Mouse (Mus musculus): Measurements from ENCODE around the gene Gm17428.
A peak's percentile ranks its signal among the peaks of the same experiment; 100 is the strongest.
"Not testable (repeated sequence)": the region's sequence is repeated elsewhere in the genome, so short reads cannot be mapped to it uniquely, and the experiment has no call there.

Gm17428 gene

DNA sequence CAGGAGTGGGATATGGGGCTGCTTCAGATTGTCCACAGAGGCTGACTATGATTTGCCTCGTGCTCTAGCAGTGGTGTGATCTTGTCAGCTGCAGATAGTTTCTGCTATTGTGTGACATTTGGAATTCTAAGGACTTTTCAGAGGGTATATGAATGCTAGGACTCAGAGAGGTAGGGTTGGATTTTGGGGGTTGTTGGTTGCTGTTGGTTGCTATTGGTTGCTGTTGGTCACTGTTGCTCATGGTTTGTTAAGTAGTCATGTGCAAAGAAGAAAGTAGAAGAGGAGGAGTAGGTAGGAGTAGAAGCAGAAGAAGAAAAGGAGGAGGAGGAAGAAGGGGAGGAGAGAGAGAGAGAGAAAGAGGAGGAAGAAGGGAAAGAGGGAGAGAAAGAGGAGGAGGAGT lies at the start of gene Gm17428:
TSS of gene Gm17428 (plus strand) at position 301 of the 400 bp plus-strand sequence.
- no peak for DNase-seq (ENCODE audit: low read depth, low spot score)

DNA sequence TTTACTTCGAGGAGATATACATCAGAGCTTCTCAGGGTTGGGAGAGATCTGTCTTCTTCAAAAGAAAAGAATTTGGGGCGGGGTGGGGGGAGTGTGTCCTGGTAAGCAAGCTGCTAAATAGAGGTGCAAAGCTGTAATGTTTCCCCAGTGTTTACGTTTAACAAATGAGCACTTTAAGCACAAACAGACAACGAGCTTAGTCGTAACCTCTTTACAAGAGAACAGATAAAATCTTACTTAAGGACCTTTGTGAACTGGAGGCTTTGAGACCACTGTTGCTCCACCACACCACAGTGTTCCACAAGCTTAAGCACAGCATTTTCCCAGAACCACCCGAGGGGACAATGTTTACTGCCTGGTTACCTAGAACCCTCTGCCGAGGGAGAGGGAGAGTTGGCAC lies 49.4 kb upstream of the Gm17428 start:
- no peak for DNase-seq (ENCODE audit: low read depth, low spot score)

DNA sequence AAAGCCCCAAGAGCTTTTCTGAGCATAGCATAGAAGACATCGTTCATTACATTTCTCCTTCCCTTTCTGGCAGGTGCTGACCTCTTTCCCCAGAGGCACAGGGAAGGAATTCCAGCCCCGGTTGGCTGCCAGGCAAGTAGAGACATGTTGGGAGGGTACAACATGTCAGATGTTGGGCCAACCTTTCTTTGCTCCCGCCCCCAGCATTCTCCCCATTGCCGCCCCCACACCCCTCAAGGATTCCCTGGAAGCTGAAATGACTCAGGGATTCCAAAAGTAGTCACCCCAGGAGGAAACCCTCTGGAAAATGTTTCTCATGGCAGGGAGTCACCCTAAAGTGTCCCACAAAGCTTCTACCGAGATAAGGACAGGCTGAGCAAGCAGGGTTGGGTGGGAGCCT lies 46.9 kb upstream of the Gm17428 start:
- no peak for DNase-seq (ENCODE audit: low read depth, low spot score)

- no peak for DNase-seq (ENCODE audit: low read depth, low spot score)
These were observed 46.3 kb upstream of the Gm17428 start for GRCm38 (mm10) chr14:54930431-54930830.

DNA sequence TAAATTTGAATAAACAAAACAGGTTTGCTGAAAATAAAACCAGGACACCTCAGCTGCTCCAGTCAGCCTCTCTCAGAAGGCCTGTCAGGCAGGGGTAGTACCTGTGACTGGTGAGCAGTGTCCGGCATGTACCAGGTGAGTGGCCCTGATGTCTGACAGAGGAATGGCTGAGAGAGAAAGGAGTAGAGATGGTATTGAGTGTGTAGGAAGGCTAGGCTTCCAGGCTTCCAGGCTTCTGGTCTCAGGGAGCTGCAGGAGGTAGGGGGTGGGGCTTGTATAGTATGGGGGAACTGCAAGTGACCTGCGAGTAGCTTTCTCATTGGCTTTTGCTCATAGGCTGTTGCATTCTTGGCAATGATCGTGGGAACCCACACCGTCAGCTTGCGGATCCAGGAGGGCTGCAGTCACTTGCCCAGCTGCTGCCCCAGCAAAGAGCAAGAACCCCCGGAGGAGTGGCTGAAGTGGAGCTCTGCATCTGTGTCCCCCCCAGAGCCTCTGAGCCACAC lies 44.0 kb upstream of the Gm17428 start, which contains the start of gene Il25:
TSS of gene Il25 (plus strand) at position 51 of the 506 bp plus-strand sequence.
- no peak for DNase-seq (ENCODE audit: low read depth, low spot score)

DNA sequence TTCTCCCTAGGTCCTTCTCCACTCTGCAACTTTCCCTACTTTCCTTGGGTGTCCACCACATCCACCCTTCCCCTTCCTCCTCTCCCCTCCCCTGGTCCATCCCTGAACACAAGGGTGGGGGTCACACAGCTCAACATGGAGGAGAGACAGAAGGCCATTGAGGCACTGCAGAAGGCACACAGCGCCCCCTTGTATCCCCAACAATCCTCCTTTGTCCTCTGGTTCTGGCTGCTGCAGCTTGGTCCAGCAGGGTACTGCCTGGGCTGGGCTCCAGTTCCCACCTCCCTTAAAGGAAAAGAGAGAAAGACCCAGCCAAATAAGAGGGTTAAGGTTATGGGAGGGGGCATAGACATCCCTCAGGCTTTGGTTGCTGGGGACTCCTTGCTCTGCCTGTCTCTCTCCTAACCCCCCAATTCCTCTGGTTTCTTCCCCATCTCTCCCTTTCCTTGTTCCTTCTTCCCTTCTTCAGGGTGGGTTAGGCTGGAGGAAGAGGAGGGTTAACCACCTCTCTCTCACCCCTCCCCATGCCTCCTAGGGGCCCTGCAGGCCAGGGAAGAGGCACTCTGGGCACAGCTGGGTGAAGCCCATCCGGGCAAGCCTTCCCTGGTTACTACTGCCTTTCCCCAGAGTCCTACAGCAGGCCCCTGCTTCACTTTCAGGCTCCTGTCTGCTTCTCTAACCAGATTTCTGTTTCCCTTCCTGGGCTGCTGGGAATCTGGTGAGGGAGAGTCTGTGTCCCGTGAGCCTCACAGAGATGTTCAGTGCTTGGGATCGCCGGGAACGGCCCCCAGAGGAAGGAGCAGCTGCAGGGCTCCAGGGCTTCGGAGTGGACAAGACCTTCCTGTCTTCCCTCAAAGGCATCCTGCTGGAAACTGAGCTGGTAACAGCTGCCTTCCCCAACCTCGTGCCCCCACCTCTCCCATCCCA lies 40.6 kb upstream of the Gm17428 start, which contains the start of gene Cmtm5:
TSS of gene Cmtm5 (plus strand) at position 358 of the 927 bp plus-strand sequence.
- DNase-seq (ENCODE audit: low read depth, low spot score) = peak; percentile 81

- no peak for DNase-seq (ENCODE audit: low read depth, low spot score)
These were observed 39.9 kb upstream of the Gm17428 start for GRCm38 (mm10) chr14:54936831-54937160.

DNA sequence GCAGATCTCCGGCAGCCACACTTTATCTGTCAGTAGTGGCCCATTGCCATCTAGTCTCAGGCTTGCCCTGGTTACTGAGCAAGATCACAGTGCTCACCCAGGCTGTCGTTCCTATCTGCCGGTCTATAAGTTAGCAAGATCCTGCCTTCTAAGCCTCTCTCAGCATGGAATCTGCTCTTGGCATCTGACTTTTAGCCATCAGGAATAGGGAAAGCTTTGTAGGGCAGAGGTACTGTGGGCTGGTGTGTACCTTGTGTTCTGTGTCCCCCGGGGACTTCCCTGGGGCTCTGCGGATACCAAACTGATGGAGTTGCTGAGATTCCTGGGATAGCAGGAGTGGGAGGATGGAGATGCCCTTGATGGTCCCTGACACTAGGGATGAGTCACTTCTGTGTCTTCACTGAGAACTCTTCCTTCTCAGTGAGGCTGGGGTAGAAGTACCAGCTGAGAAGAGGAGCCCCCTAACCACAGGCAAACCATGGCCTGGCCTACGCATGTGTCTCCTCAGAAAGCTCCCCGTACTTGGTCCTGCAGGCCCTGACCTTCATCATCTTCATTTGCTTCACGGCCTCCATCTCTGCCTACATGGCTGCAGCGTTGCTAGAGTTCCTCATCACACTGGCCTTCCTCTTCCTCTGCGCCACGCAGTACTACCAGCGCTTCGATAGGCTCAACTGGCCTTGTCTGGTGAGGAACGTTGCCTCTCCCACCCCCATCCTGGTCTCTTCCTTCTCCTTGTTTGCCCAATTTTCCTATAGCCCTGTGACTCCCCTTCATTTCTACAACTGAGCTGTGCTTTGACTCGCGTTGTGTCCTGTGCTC lies 39.2 kb upstream of the Gm17428 start:
- DNase-seq (ENCODE audit: low read depth, low spot score) = no peak

- DNase-seq (ENCODE audit: low read depth, low spot score) = no peak
These were observed 38.1 kb upstream of the Gm17428 start for GRCm38 (mm10) chr14:54938431-54939219.

- DNase-seq (ENCODE audit: low read depth, low spot score) = no peak
These were observed 37.1 kb upstream of the Gm17428 start for GRCm38 (mm10) chr14:54939434-54940175.

DNA sequence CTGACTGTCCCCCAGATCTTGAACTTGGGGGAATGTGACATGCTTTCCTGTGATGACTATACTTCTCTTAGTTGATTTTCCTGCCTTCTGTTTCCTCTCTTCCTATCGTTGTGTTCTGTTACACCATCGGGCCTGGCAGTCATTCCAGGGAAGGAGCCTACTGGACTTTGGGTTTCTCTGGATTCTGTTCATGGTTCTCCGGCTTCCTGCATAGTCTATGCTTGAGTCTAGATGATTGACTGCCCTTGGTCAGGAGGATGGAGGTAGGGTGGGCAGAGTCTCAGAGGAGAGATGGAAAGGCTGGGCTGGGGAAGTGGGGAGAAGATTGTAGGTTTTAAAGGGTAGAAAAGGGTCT lies 36.6 kb upstream of the Gm17428 start:
- DNase-seq (ENCODE audit: low read depth, low spot score) = no peak

- DNase-seq (ENCODE audit: low read depth, low spot score) = no peak
These were observed 35.4 kb upstream of the Gm17428 start for GRCm38 (mm10) chr14:54941024-54941978.

DNA sequence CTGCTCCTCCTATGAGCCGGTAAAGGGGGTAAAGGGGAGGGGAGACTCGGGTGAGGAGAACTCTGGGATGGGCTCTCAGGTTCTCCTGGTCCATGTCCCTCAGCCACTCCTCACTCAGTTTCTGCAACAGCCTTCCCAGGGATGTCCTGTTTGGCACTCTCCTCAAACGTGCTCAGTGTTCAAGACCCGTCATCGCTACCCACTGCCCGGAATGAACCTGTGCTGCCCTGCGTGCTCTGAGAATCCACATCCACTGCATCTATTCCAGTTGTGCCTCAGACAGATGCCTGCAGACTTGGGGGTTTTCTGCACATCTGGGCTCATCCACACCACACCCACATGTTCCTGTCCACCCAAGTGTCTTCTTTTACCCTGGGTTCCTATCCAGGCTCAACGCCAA lies 34.3 kb upstream of the Gm17428 start:
- DNase-seq (ENCODE audit: low read depth, low spot score) = no peak

GRCm38 (mm10) chr14:54943971-54944370 lies 32.8 kb upstream of the Gm17428 start:
- no peak for DNase-seq (ENCODE audit: low read depth, low spot score)

DNA sequence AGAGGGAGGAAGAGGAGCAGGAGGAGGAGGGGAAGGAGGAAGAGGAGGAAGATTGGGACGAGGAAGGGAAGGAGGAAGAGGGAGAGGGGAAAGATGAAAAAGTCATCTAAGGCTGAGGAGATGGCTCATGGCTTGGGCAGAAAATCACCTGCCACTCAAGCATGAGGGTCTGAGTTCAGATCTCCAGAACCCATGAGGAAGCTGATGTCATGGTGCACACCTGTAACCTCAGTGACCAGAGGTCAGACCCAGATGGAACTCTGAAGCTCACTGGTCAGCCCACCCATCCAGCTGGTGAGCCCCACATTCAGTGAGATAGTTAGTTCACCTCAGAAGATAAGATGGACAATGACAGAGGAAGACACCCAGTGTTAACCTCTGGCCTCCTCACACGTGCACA lies 31.8 kb upstream of the Gm17428 start:
- no peak for DNase-seq (ENCODE audit: low read depth, low spot score)

GRCm38 (mm10) chr14:54945975-54946704 lies 30.6 kb upstream of the Gm17428 start:
- no peak for DNase-seq (ENCODE audit: low read depth, low spot score)

GRCm38 (mm10) chr14:54947008-54947407 lies 29.7 kb upstream of the Gm17428 start:
- not testable (repeated sequence) for DNase-seq (ENCODE audit: low read depth, low spot score)

DNA sequence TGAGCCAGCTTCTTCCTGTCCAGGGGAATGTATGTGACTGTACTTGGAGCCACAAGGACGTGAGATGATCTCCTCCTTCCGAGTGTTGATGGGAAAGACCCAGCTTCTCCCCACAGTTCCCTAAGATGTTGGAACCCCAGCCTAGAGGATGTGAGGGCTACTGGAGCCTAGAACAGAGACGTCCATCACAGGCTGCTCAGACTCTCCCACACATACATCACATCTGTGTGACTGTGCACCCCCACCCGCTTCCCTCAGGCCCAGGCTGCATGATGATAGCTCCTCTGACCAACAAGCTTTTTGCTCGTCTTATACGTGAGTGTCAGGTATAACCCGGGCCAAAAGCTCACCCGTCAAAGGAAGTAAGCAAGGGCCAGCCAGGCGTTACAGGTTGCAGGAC lies 28.0 kb upstream of the Gm17428 start:
- no peak for DNase-seq (ENCODE audit: low read depth, low spot score)

DNA sequence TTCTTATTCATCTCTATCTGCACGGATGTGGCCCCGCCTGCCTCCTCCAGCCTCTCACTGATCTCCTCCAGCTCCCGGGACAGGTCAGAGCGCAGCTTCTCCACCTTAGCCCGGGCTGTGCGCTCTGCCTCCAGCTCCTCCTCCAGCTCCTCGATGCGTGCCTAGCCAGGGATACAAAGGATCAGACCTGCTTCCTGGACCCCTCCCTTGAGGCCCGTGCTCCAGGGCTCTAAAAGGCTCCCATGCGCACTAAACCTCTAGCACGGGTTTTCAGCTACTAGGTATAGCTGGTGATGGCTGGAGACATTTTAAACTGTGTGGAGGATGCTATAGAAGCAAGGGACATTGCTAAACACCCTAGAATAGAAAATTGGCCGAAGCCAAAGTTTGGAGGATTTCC lies 26.2 kb upstream of the Gm17428 start:
- no peak for DNase-seq (ENCODE audit: low read depth, low spot score)
